Mouse (Mus musculus): Measurements from ENCODE around the gene Ptch1.

GRCm38 (mm10) chr13:63512411-63512810, 61.0 kb downstream of the Ptch1 start:
- TF ChIP-seq GATA1 (IDR thresholded peaks at IDR 0.05; ENCODE audit: borderline replicate concordance, low read length) (no peak), POLR2AphosphoS5 (IDR thresholded peaks at IDR 0.05; ENCODE audit: insufficient replicate concordance, low read depth, low read length) (no peak), GATA2 (IDR thresholded peaks at IDR 0.05; ENCODE audit: borderline replicate concordance, low read depth, low read length) (no peak)

Data from G1E (cell line).